Mouse (Mus musculus) cortical plate, adult 2 months (tissue): Measurements from ENCODE around the gene Dnaaf3.

Experiments used
- CTCF ChIP-seq: fragments of 200-500 bp; IDR thresholded peaks from 2 replicates; pipeline ENCODE4 v1.5.1; 2011; ENCODE audit warnings: mild to moderate bottlenecking, control low read depth, low read length; ENCODE audit not compliant: insufficient read depth; ENCODE audit errors: extremely low read depth
- POLR2A ChIP-seq: fragments of 200-500 bp; IDR thresholded peaks from 2 replicates; pipeline ENCODE4 v1.6.1; 2011; ENCODE audit warnings: mild to moderate bottlenecking, low read length, control low read depth; ENCODE audit not compliant: insufficient read depth; ENCODE audit errors: extremely low read depth

DNA sequence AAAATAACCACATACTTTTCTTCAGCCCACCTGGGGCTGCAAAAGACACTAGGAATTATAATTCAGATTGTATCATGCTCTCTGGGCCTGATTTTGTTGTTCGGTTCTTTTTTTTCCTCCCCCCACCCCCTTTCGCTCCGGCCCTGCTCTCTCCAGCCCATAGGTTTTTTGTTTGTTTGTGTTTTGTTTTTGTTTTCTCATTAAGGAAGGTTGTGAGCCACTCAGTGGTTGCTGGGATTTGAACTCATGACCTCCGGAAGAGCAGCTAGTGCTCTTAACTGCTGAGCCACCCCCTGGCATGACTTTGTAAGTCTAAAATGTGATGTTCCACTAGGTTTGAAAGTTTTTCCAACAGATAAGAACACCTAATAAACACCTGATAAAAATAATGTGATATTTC lies 29.2 kb downstream of the Dnaaf3 start:
- TF ChIP-seq CTCF (no peak), POLR2A (no peak)
